Mouse (Mus musculus): ENCODE measurements around the gene Tle3. TPM values are rescaled to one million over a fixed set of nuclear protein-coding genes. Genes with fewer than 3 reads are reported as not detected.
A peak's percentile ranks its signal among the peaks of the same experiment; 100 is the strongest.

The Tle3 gene
- total RNA-seq (2021), result 10 to 100 TPM; 53.1 to 57.2 TPM
- long read RNA-seq, experiment 1, partial matches to known transcripts, result 3 of 4 reads
- long read RNA-seq, experiment 1, other reads (novel, unspliced or antisense), result 1 of 4 reads
- long read RNA-seq, experiment 2, partial matches to known transcripts, result 9 of 14 reads
- long read RNA-seq, experiment 2, other reads (novel, unspliced or antisense), result 5 of 14 reads

DNA sequence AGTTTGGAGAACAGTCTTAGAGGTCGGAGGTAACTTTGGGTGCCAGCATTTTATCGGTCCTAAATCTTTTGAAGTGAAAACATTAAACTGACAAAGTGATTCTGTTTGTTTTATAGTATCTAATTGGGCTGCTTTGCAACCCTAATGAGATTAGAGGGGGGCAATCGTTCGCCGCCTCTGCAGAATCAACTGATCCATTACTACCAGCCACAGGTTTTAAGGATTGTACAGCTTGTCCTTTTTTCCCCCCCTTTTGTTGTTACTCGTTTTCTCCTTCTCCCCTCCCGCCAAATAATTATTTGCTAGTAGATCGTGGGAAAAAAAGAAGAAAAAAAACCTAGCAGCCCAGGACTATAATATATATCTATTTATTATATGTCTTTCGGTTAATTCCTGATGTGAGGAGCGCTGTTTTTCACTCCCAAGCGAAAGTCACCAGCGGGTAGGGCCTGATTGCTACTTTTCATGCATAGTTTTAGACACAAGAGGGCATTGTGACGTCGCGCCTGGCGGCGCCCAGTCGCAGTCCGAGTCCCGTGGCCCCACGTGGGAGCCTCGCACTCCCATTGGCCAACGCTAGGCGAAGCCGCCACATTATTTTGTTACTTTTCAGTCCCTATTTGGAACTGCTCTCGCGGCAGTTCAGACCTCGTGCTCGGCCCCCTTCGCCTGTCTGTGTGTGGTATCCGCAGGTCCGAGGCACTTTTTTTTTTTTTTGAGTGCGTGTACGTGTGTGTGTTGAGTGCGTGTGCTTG, at the start of gene Tle3:
TSS of gene Tle3 (plus strand) at position 612 of the 755 bp plus-strand sequence.
- DNase-seq (ENCODE audit: low spot score in 2 of 2), result peak; percentile 98 to 99
- H3K27ac ChIP-seq, result peak within 1 kb of the TSS; percentile 96
- TF ChIP-seq CTCF (conservative IDR thresholded peaks at IDR 0.05), result peak; percentile 81
- H3K4me3 ChIP-seq, result peak within 1 kb of the TSS; percentile 53

DNA sequence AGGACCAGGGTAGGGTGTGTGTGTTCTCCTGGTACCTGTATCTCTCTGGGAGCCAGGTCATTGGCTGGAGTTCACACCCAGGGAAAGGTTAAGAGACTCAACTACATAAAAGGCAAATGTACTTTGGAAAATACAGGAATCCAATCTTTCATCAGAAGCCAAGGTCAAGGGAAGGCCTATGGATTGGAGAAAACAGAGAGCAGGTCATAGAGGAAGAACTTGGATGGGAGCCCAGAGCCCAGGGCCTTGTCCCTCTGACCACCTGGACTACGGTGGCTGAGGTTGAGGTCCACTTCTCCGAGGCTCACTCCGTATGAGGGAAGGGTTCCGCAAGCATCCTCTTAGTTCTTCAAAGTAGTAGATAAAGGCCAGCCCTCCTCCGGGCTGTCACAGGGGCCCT, 48.9 kb upstream of the Tle3 start:
- DNase-seq (ENCODE audit: low spot score in 2 of 2), result no peak
- H3K27ac ChIP-seq, result no peak overlapping the region
- no peak overlapping the region for H3K4me3 ChIP-seq
- no peak for TF ChIP-seq CTCF (conservative IDR thresholded peaks at IDR 0.05)

DNA sequence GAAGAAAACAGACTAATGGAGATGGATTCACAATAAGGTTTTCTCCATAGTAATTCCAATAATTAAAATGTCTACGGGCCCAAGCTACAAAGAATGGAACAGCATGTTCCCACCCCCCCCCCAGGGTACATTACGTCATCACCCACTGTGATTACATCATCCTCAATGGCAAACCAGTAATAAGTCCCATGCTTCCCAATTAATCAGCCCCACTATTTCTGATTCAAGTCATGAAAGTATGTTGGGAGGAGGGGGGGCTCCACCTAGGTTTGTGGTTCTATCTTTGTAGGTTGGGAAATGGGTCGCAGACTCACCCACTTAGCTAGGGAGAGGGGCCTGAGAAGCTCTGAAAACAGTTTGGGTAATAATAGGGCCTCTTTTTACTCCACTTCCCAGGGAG, 48.3 kb upstream of the Tle3 start:
- DNase-seq (ENCODE audit: low spot score in 2 of 2), result no peak
- TF ChIP-seq CTCF (conservative IDR thresholded peaks at IDR 0.05), result no peak
- no peak overlapping the region for H3K4me3 ChIP-seq
- H3K27ac ChIP-seq, result no peak overlapping the region

DNA sequence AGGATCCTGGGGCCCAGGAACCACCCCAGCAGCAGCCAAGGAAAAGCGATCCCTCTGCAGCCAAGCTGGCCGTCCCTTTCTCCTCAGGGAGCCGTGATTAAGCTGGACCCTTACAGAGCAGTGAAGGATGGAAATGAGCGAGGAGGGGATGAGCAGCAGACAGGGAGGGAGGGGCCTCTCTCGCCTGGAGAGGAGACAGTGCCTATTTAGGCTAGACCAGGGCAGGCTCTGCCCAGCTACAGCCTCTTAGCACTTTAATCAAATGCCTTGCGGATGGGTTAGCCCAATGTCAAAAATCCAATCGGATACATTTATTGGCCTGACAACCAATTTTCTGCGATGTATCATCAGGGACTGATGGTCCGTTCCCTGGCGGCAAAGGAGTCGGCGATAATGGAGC, 47.8 kb upstream of the Tle3 start:
- Histone ChIP-seq H3K27ac (no peak overlapping the region), H3K4me3 (no peak overlapping the region)
- no peak for TF ChIP-seq CTCF (conservative IDR thresholded peaks at IDR 0.05)
- no peak for DNase-seq (ENCODE audit: low spot score in 2 of 2)

DNA sequence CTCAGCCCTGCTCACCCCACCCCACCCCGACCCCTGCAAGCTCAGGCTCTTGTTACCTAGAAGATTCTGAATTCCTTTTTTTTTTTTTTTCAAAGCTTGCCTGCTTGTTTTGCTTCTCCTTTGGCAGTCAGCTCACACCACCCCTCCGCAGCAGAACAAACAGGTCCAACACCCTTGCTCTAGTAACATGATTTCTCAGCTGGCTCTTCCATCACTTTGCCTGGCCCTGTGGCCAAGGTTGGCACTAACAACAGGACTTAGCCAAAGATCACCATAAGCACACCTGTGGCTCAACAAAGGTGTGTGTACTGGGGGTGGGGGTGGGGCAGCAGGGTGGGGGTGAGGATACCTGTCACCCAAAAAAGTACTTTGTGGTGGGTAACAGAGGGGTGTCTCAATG, 47.2 kb upstream of the Tle3 start:
- TF ChIP-seq CTCF (conservative IDR thresholded peaks at IDR 0.05), result no peak
- Histone ChIP-seq H3K27ac (no peak overlapping the region), H3K4me3 (no peak overlapping the region)
- DNase-seq (ENCODE audit: low spot score in 2 of 2), result no peak

DNA sequence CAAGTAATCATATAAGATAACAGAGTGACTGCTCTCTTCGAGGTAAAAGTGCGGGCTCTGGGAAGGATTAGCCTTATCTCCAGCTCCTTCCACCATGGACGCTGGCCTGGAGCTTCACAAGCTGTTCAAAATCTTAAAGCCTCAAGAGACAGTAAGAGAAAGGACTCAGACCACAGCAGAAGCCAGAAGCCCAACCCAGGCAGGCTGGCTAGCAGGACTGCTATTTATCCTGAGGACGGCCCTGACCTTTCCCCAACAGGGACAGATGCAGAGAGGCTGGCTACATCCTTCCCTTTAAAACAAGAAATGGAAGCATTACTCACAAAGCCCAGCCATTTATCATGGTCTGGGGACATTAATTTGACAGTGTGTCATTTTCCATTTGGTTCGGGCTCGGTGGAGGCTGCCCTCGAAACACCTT, 46.2 kb upstream of the Tle3 start:
- no peak for TF ChIP-seq CTCF (conservative IDR thresholded peaks at IDR 0.05)
- no peak overlapping the region for H3K27ac ChIP-seq
- no peak overlapping the region for H3K4me3 ChIP-seq
- DNase-seq (ENCODE audit: low spot score in 2 of 2), result no peak

DNA sequence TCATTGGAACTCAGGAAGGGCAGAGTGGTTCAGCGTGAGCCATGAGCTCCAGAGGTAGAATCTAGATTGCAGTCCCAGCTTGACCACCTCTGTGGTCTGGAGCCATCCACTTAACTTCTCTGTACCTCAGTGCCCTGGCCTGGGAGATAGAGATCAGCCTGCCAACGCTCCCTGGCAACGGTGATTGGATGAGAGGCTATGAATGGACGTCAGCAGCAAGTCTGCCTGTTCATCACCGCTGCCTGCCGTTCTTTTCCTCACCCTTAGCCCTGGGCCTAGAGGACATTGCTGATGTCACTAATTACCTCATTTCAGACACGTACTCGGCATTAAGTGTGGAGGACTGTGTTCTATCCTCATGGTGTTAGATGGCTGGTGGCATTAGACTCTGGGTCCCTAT, 45.2 kb upstream of the Tle3 start:
- Histone ChIP-seq H3K27ac (no peak overlapping the region), H3K4me3 (no peak overlapping the region)
- no peak for TF ChIP-seq CTCF (conservative IDR thresholded peaks at IDR 0.05)
- no peak for DNase-seq (ENCODE audit: low spot score in 2 of 2)

DNA sequence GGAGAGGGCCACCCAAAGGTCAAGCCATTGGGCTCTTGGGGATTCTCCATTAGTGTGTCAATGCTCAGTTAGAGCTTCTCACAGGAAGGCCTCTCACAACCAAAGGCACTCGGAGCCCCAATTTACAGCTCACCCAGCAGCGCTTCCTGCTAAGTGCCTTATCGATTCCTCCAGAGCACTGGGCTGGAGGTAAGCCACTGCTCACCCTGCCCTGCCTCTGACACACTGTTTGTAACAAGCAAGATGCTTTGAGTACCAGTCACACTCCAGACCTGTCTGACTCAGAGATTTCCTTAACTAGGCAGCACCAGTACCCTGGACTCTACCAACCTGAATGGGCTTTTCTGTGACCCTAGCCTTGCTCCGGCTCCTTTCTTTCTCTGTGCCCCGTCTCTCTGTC, 44.0 kb upstream of the Tle3 start:
- TF ChIP-seq CTCF (conservative IDR thresholded peaks at IDR 0.05), result no peak
- Histone ChIP-seq H3K27ac (no peak overlapping the region), H3K4me3 (no peak overlapping the region)
- DNase-seq (ENCODE audit: low spot score in 2 of 2), result no peak

DNA sequence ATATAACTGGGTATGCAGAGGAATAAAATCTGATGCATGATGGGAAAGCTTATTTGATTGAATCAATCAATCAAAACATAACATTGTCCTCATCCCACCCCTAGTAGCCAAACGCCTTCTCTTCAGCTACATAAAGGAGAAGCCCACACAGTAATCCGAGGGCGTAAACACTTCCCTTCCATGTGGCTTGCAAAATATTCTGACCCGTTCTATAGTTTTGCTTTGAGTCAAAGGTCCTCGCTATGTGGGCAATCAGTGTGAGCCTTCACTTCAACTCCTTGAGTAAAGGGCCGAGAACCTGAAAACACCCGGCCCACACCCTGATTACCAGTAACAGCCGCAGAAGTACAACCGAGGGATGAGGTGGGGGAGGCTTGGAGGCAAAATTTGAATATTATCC, 41.4 kb upstream of the Tle3 start:
- TF ChIP-seq CTCF (conservative IDR thresholded peaks at IDR 0.05), result no peak
- DNase-seq (ENCODE audit: low spot score in 2 of 2), result no peak
- no peak overlapping the region for H3K4me3 ChIP-seq
- H3K27ac ChIP-seq, result no peak overlapping the region

DNA sequence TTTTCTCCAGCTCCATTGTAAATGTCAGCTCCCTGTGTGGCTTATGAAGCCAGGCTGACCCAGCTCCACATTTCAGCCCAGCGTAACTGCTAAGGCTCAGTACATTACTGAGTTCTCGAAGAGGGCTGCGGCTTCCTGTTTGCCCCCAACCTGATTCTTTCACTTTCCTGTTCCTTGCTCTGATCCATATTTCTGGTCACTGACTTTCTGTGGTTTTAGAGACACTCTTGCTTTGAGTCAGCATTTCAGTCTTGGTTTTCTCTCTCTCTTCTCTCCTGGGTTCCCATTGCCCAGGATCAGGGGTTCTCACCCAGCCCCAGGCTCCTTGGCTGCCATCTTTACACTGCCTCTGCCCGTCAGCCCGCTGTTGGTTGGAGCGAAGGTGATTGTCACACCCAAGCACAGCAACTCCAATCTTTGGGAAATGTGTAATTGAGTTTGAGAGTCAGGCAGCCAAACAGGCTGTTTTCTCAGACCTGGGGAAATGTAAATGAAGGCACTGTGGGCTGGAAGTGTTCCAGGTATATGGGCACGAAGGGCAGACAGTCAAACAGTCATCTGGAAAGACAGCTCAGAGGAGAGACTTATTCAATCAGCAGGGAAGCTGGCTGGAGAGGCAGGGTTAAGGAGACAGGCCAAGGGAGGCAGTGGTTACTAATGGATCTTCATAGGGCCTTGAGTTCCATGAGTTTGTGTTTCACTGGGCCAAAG, 39.8 kb upstream of the Tle3 start:
- no peak for DNase-seq (ENCODE audit: low spot score in 2 of 2)
- Histone ChIP-seq H3K27ac (no peak overlapping the region), H3K4me3 (no peak overlapping the region)
- no peak for TF ChIP-seq CTCF (conservative IDR thresholded peaks at IDR 0.05)

DNA sequence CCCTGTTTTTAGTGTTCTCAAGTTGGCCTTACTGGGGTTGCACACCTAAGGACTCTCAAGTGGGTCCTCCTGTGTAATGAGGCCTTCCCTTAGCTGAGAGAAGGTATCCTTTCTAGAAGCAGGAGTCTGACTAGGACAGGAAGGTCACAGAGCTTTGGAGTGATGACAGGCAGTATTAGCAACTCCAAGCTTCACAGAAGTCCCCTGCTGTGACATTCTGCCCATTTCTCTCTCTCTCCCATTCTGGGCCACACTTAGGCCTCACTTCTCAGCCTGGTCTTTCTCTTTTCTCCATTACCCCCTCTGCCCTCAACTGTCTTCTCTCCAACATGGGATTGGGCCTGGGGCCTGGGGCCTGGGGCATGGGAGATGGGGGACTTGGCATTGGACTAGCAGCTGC, 36.0 kb upstream of the Tle3 start:
- no peak overlapping the region for H3K27ac ChIP-seq
- no peak for TF ChIP-seq CTCF (conservative IDR thresholded peaks at IDR 0.05)
- no peak for DNase-seq (ENCODE audit: low spot score in 2 of 2)
- H3K4me3 ChIP-seq, result no peak overlapping the region

DNA sequence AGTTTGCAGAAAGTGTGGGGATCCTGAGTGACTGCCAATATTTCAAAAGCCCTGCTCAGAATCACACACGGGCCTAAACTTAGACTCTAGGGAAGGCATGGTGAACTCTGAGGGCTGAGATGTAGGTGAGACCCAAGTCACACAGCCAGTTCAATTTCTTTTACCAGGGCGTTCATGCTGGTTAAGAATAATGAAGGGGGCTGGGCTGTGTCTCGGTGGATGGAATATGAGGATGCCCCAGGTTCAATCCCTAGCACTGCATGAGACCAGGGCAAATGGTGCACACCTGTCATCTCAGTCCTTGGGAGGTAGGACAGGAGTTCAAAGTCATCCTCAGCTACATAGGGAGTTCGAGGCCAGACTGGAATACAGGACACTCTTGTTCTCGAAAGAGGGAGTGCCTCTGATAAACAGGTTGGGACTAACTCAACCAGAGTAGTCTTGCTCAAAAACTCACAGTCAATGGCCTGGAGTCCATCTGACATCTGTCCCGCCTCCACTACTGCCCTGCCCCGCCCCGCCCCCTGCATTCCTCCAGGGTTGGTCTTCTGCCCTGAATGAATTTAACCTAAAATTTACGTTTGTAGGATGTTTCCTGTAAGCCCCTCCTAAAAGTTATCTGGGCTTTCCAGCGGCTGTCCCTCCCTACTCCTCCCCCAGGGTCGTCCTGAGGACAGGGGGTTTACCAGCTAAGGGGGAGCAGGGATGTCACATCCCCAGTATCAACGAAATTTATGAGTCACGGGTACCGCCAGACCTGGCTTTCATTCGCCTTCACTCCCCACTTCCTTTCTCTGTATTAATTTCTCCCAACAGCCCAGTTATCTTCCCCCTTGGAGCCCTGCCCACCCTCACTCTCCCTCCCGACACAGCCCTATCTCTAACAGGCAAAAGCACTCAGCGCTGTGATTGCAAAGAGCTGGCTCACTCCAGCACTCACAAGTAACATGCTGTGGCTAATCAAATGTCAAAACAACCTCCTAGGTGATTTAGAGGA, 35.3 kb upstream of the Tle3 start:
- DNase-seq (ENCODE audit: low spot score in 2 of 2), result no peak
- no peak for TF ChIP-seq CTCF (conservative IDR thresholded peaks at IDR 0.05)
- no peak overlapping the region for H3K27ac ChIP-seq
- H3K4me3 ChIP-seq, result no peak overlapping the region
